ENCODE assay signal across 30 mouse cellular contexts in the genomic region with DNA sequence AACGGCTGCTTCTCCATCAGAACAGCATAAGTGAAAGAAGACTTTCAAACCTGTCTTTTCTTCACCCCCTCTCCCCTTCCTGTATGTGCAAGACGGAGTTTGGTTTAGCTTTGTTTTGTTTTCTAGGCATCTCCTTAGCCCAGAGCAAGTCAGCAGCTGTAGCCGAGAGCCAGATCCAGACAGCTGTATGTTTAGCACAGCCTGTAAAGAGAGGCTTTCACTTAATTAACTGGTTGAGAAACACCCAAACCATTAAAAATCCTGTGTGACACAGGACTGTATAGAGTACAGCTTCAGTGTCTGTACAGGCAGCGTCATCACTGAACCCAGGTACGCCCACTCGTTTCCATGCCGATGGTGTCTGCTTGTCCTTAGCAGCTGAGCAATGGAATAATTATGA. TPM values are rescaled to one million over a fixed set of nuclear protein-coding genes. Genes with fewer than 3 reads are reported as not detected.
DNase-seq lines count a peak whose midpoint lies in the region; ATAC-seq lines count a peak whose summit lies in the region.
"Had no signal": no experiment of that assay in that cellular context is flagged by ENCODE, and none has a peak within 500 bp of the region (broad histone marks: within the 10 kb centered on the region; RNA-seq: fewer than 3 reads in every experiment).

No protein-coding gene starts in this region.

- no peak overlapping the region for H3K27ac ChIP-seq in lung, embryonic 16.5 days (ENCODE audit: low read length)
- H3K27ac ChIP-seq: embryonic facial prominence, embryonic 13.5 days; embryonic facial prominence, embryonic 15.5 days; forebrain, embryonic 10.5 days; forebrain, embryonic 12.5 days had no signal

- no peak for DNase-seq in lung, postnatal 14 days
- DNase-seq in lung, postnatal 10 days: peak; percentile 15
- DNase-seq in lung, postnatal 36 days: no peak
- DNase-seq in testis, postnatal 10 days (ENCODE audit: low spot score): no peak
- DNase-seq: adrenal gland, adult 8-10 months; adrenal gland, postnatal 14 days; adrenal gland, postnatal 36 days; B cell, adult 2 months; cerebellum, adult 11 months; cerebellum, adult 18-20 months; cerebellum, adult 8-10 months; cerebellum, adult 9-11 months; cerebellum, postnatal 14 days; cerebellum, postnatal 36 days; embryo, embryonic 11 days had no signal

- 77% methylated on average over 7 of the region's 7 CpGs for WGBS in lung, embryonic 16.5 days

- ATAC-seq in lung, embryonic 16.5 days (ENCODE audit: low read depth): peak; percentile 51; the same call in 1 of the 2 replicates
- ATAC-seq: activated CD4-positive, CD25-positive, alpha-beta regulatory T cell, adult 4 months; CD4-positive, CD25-positive, alpha-beta regulatory T cell, adult 4 months; forebrain, embryonic 14.5 days; forebrain, embryonic 16.5 days; Patski had no signal

- H3K4me3 ChIP-seq in lung, embryonic 16.5 days (ENCODE audit: low read length): no peak overlapping the region
- H3K4me3 ChIP-seq: embryonic facial prominence, embryonic 13.5 days; embryonic facial prominence, embryonic 15.5 days; erythroblast, embryonic 14.5 days; forebrain, embryonic 10.5 days; forebrain, embryonic 12.5 days had no signal

- H3K9ac ChIP-seq in lung, embryonic 16.5 days (ENCODE audit: low read length): no peak overlapping the region
- H3K9ac ChIP-seq: embryonic facial prominence, embryonic 13.5 days; embryonic facial prominence, embryonic 15.5 days; forebrain, embryonic 12.5 days had no signal

- H3K27me3 ChIP-seq in lung, embryonic 16.5 days (ENCODE audit: control insufficient read depth, insufficient read depth, low read depth, low read length): no peaks in the 10 kb centered on the region
- H3K27me3 ChIP-seq: CH12.LX; embryonic facial prominence, embryonic 13.5 days; embryonic facial prominence, embryonic 15.5 days; forebrain, embryonic 12.5 days; Patski had no signal

- peaks cover 2% of the 10 kb centered on the region; the same call in 1 of the 2 replicates for H3K4me1 ChIP-seq in lung, embryonic 16.5 days (replicated peaks; ENCODE audit: control insufficient read depth, insufficient read depth, low read length)
- H3K4me1 ChIP-seq: embryonic facial prominence, embryonic 13.5 days; embryonic facial prominence, embryonic 15.5 days had no signal

- H3K4me2 ChIP-seq in lung, embryonic 16.5 days (ENCODE audit: low read depth, low read length): no peak overlapping the region
- H3K4me2 ChIP-seq: embryonic facial prominence, embryonic 13.5 days; embryonic facial prominence, embryonic 15.5 days; forebrain, embryonic 12.5 days had no signal

- no peaks in the 10 kb centered on the region for H3K9me3 ChIP-seq in lung, embryonic 16.5 days (ENCODE audit: control insufficient read depth, low read length)
- H3K9me3 ChIP-seq: embryonic facial prominence, embryonic 13.5 days; embryonic facial prominence, embryonic 15.5 days; forebrain, embryonic 10.5 days; forebrain, embryonic 12.5 days; G1E had no signal

- H3K36me3 ChIP-seq in lung, embryonic 16.5 days (ENCODE audit: control insufficient read depth, insufficient read depth, low read length): no peaks in the 10 kb centered on the region
- H3K36me3 ChIP-seq: embryonic facial prominence, embryonic 13.5 days; embryonic facial prominence, embryonic 15.5 days; forebrain, embryonic 10.5 days; forebrain, embryonic 12.5 days; G1E had no signal

RNA-seq across cellular contexts. Expression of gene Gpnmb, which starts 11.1 kb away (rescaled TPM):
- 0.63 and 0.93 TPM in 2 replicates for polyA plus RNA-seq in lung, embryonic 16.5 days (2015; fragmentation: Nextera tagmentation; extraction: Ambion mirVana)

RNA-seq across cellular contexts. Expression of gene Svs1, which starts 38.6 kb away (rescaled TPM):
- polyA plus RNA-seq in lung, embryonic 16.5 days (2015; fragmentation: Nextera tagmentation; extraction: Ambion mirVana): not detected in 2 replicates
- polyA plus RNA-seq: activated CD4-positive, CD25-positive, alpha-beta regulatory T cell, adult 4 months; brain, embryonic 14.5 days; CD4-positive, CD25-positive, alpha-beta regulatory T cell, adult 4 months; embryonic facial prominence, embryonic 11.5 days; embryonic facial prominence, embryonic 13.5 days; embryonic facial prominence, embryonic 15.5 days; erythroblast, embryonic 14.5 days; forebrain, embryonic 10.5 days; forebrain, embryonic 12.5 days; forebrain, embryonic 14.5 days; forebrain, embryonic 16.5 days; G1E; Patski had no signal

RNA-seq across cellular contexts. Expression of gene Malsu1, which starts 48.3 kb away (rescaled TPM):
- polyA plus RNA-seq in lung, embryonic 16.5 days (2015; fragmentation: Nextera tagmentation; extraction: Ambion mirVana): 66.4 and 77.4 TPM in 2 replicates

RNA-seq across cellular contexts. Expression of gene Doxl2, which starts 50.5 kb away (rescaled TPM):
- polyA plus RNA-seq in lung, embryonic 16.5 days (2015; fragmentation: Nextera tagmentation; extraction: Ambion mirVana): not detected in 2 replicates
- polyA plus RNA-seq: brain, embryonic 14.5 days; CD4-positive, CD25-positive, alpha-beta regulatory T cell, adult 4 months; embryonic facial prominence, embryonic 11.5 days; embryonic facial prominence, embryonic 13.5 days; embryonic facial prominence, embryonic 15.5 days; forebrain, embryonic 10.5 days; forebrain, embryonic 12.5 days; forebrain, embryonic 14.5 days; forebrain, embryonic 16.5 days; G1E; Patski had no signal
